10 mouse cellular contexts compared by ENCODE assay signal in the genomic region with DNA sequence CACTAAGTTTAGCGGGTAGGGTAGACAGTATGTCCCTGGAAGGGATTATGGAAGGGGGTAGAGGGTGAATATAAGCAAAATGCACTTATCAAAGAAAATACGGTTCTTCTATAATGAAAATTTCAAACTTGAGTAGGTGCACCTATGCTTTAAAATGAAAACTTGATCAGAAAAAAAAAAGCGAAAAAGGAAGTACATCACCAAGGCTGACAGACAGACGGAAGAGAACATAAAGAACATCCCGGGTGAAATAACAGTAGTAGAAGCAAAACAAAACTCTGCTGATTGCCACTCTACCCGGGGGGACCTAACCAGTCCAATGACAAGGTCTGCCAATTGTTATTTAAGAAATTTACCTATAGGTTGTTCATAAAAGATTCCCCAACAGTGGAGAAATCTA. TPM values are rescaled to one million over a fixed set of nuclear protein-coding genes. Genes with fewer than 3 reads are reported as not detected.
A peak's percentile ranks its signal among the peaks of the same experiment; 100 is the strongest.
DNase-seq lines count a peak whose midpoint lies in the region; TF ChIP-seq lines count a peak whose summit lies in the region.
"Not testable (repeated sequence)": the region's sequence is repeated elsewhere in the genome, so short reads cannot be mapped to it uniquely, and the experiment has no call there.
"Had no signal": no experiment of that assay in that cellular context is flagged by ENCODE, and none has a peak within 500 bp of the region (broad histone marks: within the 10 kb centered on the region; RNA-seq: fewer than 3 reads in every experiment).

No protein-coding gene starts in this region.

- not testable (repeated sequence) for TF ChIP-seq CTCF in heart, adult 2 months (IDR thresholded peaks at IDR 0.05); liver, adult 2 months (IDR thresholded peaks at IDR 0.05; ENCODE audit: low read depth, low read length); thymus, adult 2 months (IDR thresholded peaks at IDR 0.05; ENCODE audit: borderline replicate concordance, control insufficient read depth, extremely low read depth, insufficient read depth, low read length, poor library complexity)

- TF ChIP-seq POLR2A in heart, adult 2 months (IDR thresholded peaks at IDR 0.05; ENCODE audit: insufficient read depth, low read depth, low read length); liver, adult 2 months (IDR thresholded peaks at IDR 0.05; ENCODE audit: extremely low read depth, insufficient read depth, low read length); thymus, adult 2 months (IDR thresholded peaks at IDR 0.05; ENCODE audit: control insufficient read depth, extremely low read depth, insufficient read depth, low read length, poor library complexity): not testable (repeated sequence)

- 48% methylated on average over 6 of the region's 6 CpGs for WGBS in heart, adult 2 months
- 76% methylated on average over 6 of the region's 6 CpGs for WGBS in liver, adult 2 months
- 6% methylated on average over 6 of the region's 6 CpGs for WGBS in thymus, adult 2 months

- peak overlapping the region; percentile 52 for H3K27ac ChIP-seq in brown adipose tissue, adult 24 weeks (replicated peaks; ENCODE audit: low read depth, low read length)
- H3K27ac ChIP-seq in heart, adult 2 months, result peak overlapping the region; percentile 83
- H3K27ac ChIP-seq in liver, adult 2 months (replicated peaks; ENCODE audit: insufficient read depth, low read depth, low read length), result not testable (repeated sequence)
- H3K27ac ChIP-seq in thymus, adult 2 months (ENCODE audit: control insufficient read depth, insufficient read depth, low read length), result peak overlapping the region; percentile 71; the same call in 1 of the 2 replicates

- intact Hi-C loops in heart, adult 2 months (cut with DNase I), result loop anchor here (2.0 to 10.0 kb wide), 2 partner anchors 57 to 75 kb away; no protein-coding TSS in a partner anchor

- H3K27me3 ChIP-seq in heart, adult 2 months (ENCODE audit: control insufficient read depth, insufficient read depth, low read length); liver, adult 2 months (ENCODE audit: control insufficient read depth, insufficient read depth, low read length); megakaryocyte, embryonic 14.5 days (replicated peaks); thymus, adult 2 months (ENCODE audit: control insufficient read depth, insufficient read depth, low read length): not testable (repeated sequence)

- not testable (repeated sequence) for H3K79me2 ChIP-seq in heart, adult 2 months (replicated peaks; ENCODE audit: control insufficient read depth, insufficient read depth, low read length); liver, adult 2 months (ENCODE audit: control insufficient read depth, insufficient read depth, low read length)

- TF ChIP-seq EP300 in heart, adult 2 months (IDR thresholded peaks at IDR 0.05; ENCODE audit: insufficient read depth, low read depth, low read length), result not testable (repeated sequence)

- not testable (repeated sequence) for H3K36me3 ChIP-seq in heart, adult 2 months (ENCODE audit: control insufficient read depth, insufficient read depth, low read length); liver, adult 2 months (ENCODE audit: control insufficient read depth, insufficient read depth, low read length); megakaryocyte, embryonic 14.5 days (replicated peaks; ENCODE audit: low read length); thymus, adult 2 months (ENCODE audit: control insufficient read depth, insufficient read depth, low read length)

- H3K4me3 ChIP-seq in brown adipose tissue, adult 24 weeks (ENCODE audit: insufficient read depth, low read depth, low read length), result peak overlapping the region; percentile 56
- peak overlapping the region; percentile 51 for H3K4me3 ChIP-seq in heart, adult 2 months
- peak overlapping the region; percentile 17 for H3K4me3 ChIP-seq in liver, adult 2 months (ENCODE audit: insufficient read depth, low read depth, low read length)
- peak overlapping the region; percentile 59 for H3K4me3 ChIP-seq in megakaryocyte, embryonic 14.5 days (replicated peaks)
- H3K4me3 ChIP-seq in thymus, adult 2 months (ENCODE audit: control insufficient read depth, insufficient read depth, low read length), result peak overlapping the region; percentile 39; the same call in 1 of the 2 replicates

- not testable (repeated sequence) for H3K4me1 ChIP-seq in brown adipose tissue, adult 24 weeks (ENCODE audit: control insufficient read depth, insufficient read depth, insufficient read length, low read length); heart, adult 2 months (ENCODE audit: control insufficient read depth, insufficient read depth, low read length); liver, adult 2 months (ENCODE audit: control insufficient read depth, insufficient read depth, low read length); megakaryocyte, embryonic 14.5 days; thymus, adult 2 months (replicated peaks; ENCODE audit: control insufficient read depth, insufficient read depth, low read length)

- H3K9ac ChIP-seq in heart, adult 2 months (ENCODE audit: low read depth, low read length); liver, adult 2 months (ENCODE audit: low read depth, low read length): not testable (repeated sequence)

- H3K9me3 ChIP-seq in megakaryocyte, embryonic 14.5 days, result not testable (repeated sequence)

- peak; percentile 12 for DNase-seq in CD4-positive helper T cell, adult 2 months (ENCODE audit: low read depth, low spot score)
- DNase-seq in T-cell, adult 2 months (ENCODE audit: low spot score), result peak; percentile 7
- not testable (repeated sequence) for DNase-seq in heart, adult 2 months; liver, adult 2 months (ENCODE audit: extremely low read depth, low read depth, low spot score); thymus, adult 2 months
- DNase-seq in naive thymus-derived CD4-positive, alpha-beta T cell, adult 2 months (ENCODE audit: low read depth), result peak; percentile 47

RNA-seq across cellular contexts. Expression of gene Ifi211, which starts 34.6 kb away (rescaled TPM):
- polyA plus RNA-seq in brown adipose tissue, adult 24 weeks (2012; ENCODE audit: insufficient read depth, insufficient read length, missing spikeins), result 5.4 and 7.4 TPM in 2 replicates
- total RNA-seq in heart, adult 2 months (2021), result 1 to 10 TPM; 2.6 to 3.0 TPM
- 0.85 and 1.3 TPM in 2 replicates for polyA plus RNA-seq in heart, adult 2 months (2012; rRNA removed)
- 2.2 and 3.9 TPM in 2 replicates for total RNA-seq in liver, adult 2 months (2014; rRNA removed)
- polyA plus RNA-seq in liver, adult 2 months (2012; rRNA removed), result 0.14 and 0.27 TPM in 2 replicates
- polyA plus RNA-seq in megakaryocyte, embryonic 14.5 days (2012; ENCODE audit: insufficient read depth, low replicate concordance), result 0.25 TPM in 1 of 2 replicates, not detected in the other
- polyA plus RNA-seq in thymus, adult 2 months (2012; rRNA removed), result 2.2 and 2.8 TPM in 2 replicates
- total RNA-seq: hematopoietic stem cell, adult 5-6 weeks; hindbrain, postnatal 0 days had no signal
